Mouse (Mus musculus) stomach, embryonic 16.5 days (tissue): Measurements from ENCODE around the gene Art3. TPM values are rescaled to one million over a fixed set of nuclear protein-coding genes. Genes with fewer than 3 reads are reported as not detected.
A peak's percentile ranks its signal among the peaks of the same experiment; 100 is the strongest.

ENCODE experiments used
- ATAC-seq: fragments of 200-750 bp; cut with Nextera tagmentation; 2 replicates; pipeline ENCODE4 v1.8.0; 2017; ENCODE audit warnings: moderate number of reproducible peaks, moderate TSS enrichment; ENCODE audit not compliant: insufficient read depth, low FRiP score
- H3K27ac ChIP-seq: fragments of 300-500 bp; sonication (generic); 2 replicates; pipeline ENCODE4 v1.5.1; 2014; ENCODE audit warnings: low read length
- H3K27me3 ChIP-seq: fragments of 300-500 bp; sonication (generic); 2 replicates; pipeline ENCODE4 v1.6.1; 2014; ENCODE audit warnings: low read length, control low read depth, mixed read lengths; ENCODE audit not compliant: control insufficient read depth, insufficient read depth
- H3K36me3 ChIP-seq: fragments of 300-500 bp; sonication (generic); 2 replicates; pipeline ENCODE4 v1.6.1; 2014; ENCODE audit warnings: low read length; ENCODE audit not compliant: control insufficient read depth, insufficient read depth
- H3K4me1 ChIP-seq: fragments of 300-500 bp; sonication (generic); 2 replicates; pipeline ENCODE4 v1.6.1; 2014; ENCODE audit warnings: low read length, control low read depth, mixed read lengths; ENCODE audit not compliant: control insufficient read depth, insufficient read depth
- H3K4me2 ChIP-seq: fragments of 300-500 bp; sonication (generic); 2 replicates; pipeline ENCODE4 v1.6.1; 2014; ENCODE audit warnings: low read depth, low read length, mixed read lengths
- H3K4me3 ChIP-seq: fragments of 300-500 bp; sonication (generic); replicated peaks from 2 replicates; pipeline ENCODE4 v1.5.1; 2014; ENCODE audit warnings: mild to moderate bottlenecking, low read length
- H3K9ac ChIP-seq: fragments of 300-500 bp; sonication (generic); 2 replicates; pipeline ENCODE4 v1.6.1; 2014; ENCODE audit warnings: low read length
- H3K9me3 ChIP-seq: fragments of 300-500 bp; sonication (generic); replicated peaks from 2 replicates; pipeline ENCODE4 v1.6.1; 2016; ENCODE audit warnings: low read length, control low read depth; ENCODE audit not compliant: control insufficient read depth
- WGBS: fragments of 180-500 bp; shearing (Covaris S2); extraction: QIAGEN DNeasy Blood & Tissue Kit; methylation state at CpG from one replicate; pipeline ENCODE4 v1.1.7; 2014; 5-methylcytosine and 5-hydroxymethylcytosine counted together
- polyA plus RNA-seq: library from polyadenylated mRNA; unstranded; fragments of >200 nt; fragmentation: Nextera tagmentation; extraction: Ambion mirVana; gene quantifications from 2 replicates; pipeline ENCODE4 v1.2.1, GENCODE M21; 2015

Art3 gene
- polyA plus RNA-seq, 1 experiment from 2014 or later, result 7.3 TPM

DNA sequence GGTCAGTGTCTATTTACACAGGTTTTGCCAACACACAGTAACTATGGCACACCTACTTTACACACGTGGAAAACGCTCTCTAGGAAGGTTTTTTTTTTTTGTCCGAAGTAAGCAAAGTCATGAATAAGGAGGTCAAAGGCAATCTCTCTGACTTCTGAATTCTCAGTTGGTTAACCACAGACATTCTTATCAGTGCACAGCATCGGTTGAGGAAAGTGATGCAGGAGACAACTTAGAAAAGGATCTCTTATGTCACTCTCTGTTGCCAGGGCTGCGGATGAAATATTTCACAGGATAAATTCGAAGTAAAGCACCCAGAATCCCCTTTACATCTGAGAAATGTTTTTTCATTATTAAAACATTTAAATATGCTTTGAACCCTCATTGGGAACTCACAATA lies 4.3 kb upstream of the Art3 start:
- no peaks in the 10 kb centered on the region for H3K9me3 ChIP-seq
- WGBS, result 61% methylated on average over 6 of the region's 6 CpGs
- no peak for ATAC-seq

GRCm38 (mm10) chr5:92327929-92328328 lies 3.7 kb upstream of the Art3 start, which contains the start of gene Cxcl9:
TSS of gene Cxcl9 (minus strand) at chr5:92328079.
- no peak within 1 kb of the TSS for H3K9ac ChIP-seq
- H3K4me3 ChIP-seq, result no peak within 1 kb of the TSS
- no peaks in the 10 kb centered on the region for H3K9me3 ChIP-seq
- H3K27me3 ChIP-seq, result no peaks in the 10 kb centered on the region
- no peak for ATAC-seq
- no peaks in the 10 kb centered on the region for H3K36me3 ChIP-seq
- peaks cover 8% of the 10 kb centered on the region for H3K4me1 ChIP-seq
- WGBS, result 78% methylated on average over 7 of the region's 7 CpGs
- H3K4me2 ChIP-seq, result no peak within 1 kb of the TSS
- H3K27ac ChIP-seq, result no peak within 1 kb of the TSS

More for the DNA sequence above, 4.3 kb upstream of the Art3 start:
- Histone ChIP-seq H3K4me3 (no peak overlapping the region), H3K27ac (no peak overlapping the region), H3K9ac (no peak overlapping the region), H3K4me1 (peaks cover 8% of the 10 kb centered on the region), H3K4me2 (no peak overlapping the region), H3K27me3 (no peaks in the 10 kb centered on the region), H3K36me3 (no peaks in the 10 kb centered on the region)

DNA sequence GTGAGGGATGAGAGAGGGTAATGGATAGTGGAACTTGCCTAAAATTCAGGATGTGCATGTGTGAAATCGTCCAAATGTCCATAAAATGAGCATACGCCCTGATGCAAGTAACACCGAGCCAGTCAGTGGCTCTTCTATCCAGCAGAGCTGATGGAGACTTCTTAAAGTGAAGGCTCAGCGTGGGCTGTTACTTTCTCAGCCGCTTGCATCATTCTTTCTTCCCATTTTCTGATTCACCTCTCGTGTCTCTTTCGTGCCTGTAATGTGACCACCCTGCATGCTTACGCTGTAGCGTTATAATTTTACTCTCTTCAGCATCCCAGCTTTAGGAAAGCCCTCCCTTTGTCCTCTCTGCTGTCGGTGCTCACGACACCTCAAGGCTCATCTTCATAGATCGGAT lies 505 bp upstream of the Art3 start:
- Histone ChIP-seq H3K9ac (no peak overlapping the region), H3K4me3 (no peak overlapping the region), H3K4me1 (peaks cover 6% of the 10 kb centered on the region), H3K27ac (no peak overlapping the region), H3K9me3 (no peaks in the 10 kb centered on the region), H3K4me2 (no peak overlapping the region), H3K27me3 (no peaks in the 10 kb centered on the region), H3K36me3 (no peaks in the 10 kb centered on the region)
- 86% methylated on average over 12 of the region's 12 CpGs for WGBS
- no peak for ATAC-seq

GRCm38 (mm10) chr5:92332359-92332840 lies 773 bp downstream of the Art3 start:
- Histone ChIP-seq H3K9ac (0 out of 2 replicates have a peak overlapping the region, but pooled peaks have one; percentile 34), H3K4me1 (peaks cover 6% of the 10 kb centered on the region), H3K27me3 (no peaks in the 10 kb centered on the region), H3K4me3 (peak overlapping the region; percentile 22), H3K9me3 (no peaks in the 10 kb centered on the region), H3K4me2 (peak overlapping the region; percentile 36), H3K27ac (peak overlapping the region; percentile 82), H3K36me3 (no peaks in the 10 kb centered on the region)
- WGBS, result 37% methylated on average over 9 of the region's 9 CpGs
- peak; percentile 87 for ATAC-seq

GRCm38 (mm10) chr5:92336743-92337142 lies 5.1 kb downstream of the Art3 start:
- H3K27ac ChIP-seq, result no peak overlapping the region
- ATAC-seq, result no peak
- H3K4me1 ChIP-seq, result peaks cover 4% of the 10 kb centered on the region
- H3K36me3 ChIP-seq, result no peaks in the 10 kb centered on the region
- H3K9me3 ChIP-seq, result no peaks in the 10 kb centered on the region
- no peak overlapping the region for H3K4me3 ChIP-seq
- 71% methylated on average over 3 of the region's 3 CpGs for WGBS
- H3K27me3 ChIP-seq, result no peaks in the 10 kb centered on the region
- no peak overlapping the region for H3K9ac ChIP-seq
- H3K4me2 ChIP-seq, result no peak overlapping the region

DNA sequence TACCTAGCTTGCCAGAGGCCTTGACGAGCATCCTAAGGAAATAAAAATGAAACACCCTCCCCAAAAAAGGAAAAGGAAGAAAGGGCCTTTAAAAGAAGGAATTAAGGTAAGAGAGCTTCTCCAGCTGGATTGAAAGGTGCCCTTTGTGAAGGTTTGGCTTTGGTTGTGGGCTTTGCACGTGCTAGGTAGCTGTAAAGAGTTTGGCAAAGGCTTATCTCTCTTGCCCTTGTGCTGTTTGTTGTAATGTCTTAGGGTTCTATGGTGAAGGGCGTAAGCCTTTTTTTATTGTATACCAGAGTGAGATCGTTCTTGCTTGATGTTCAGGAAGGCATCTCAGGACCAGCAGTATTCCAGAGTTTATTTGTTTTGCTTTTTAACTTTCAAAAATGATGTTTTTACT lies 9.0 kb downstream of the Art3 start:
- ATAC-seq, result no peak
- Histone ChIP-seq H3K4me1 (no peaks in the 10 kb centered on the region), H3K27me3 (no peaks in the 10 kb centered on the region), H3K36me3 (no peaks in the 10 kb centered on the region), H3K27ac (no peak overlapping the region), H3K9me3 (no peaks in the 10 kb centered on the region), H3K4me3 (no peak overlapping the region), H3K9ac (no peak overlapping the region), H3K4me2 (no peak overlapping the region)
- 70% methylated on average over 4 of the region's 4 CpGs for WGBS

- peaks cover 7% of the 10 kb centered on the region; the same call in 1 of the 2 replicates for H3K4me1 ChIP-seq
- H3K9me3 ChIP-seq, result no peaks in the 10 kb centered on the region
- H3K4me3 ChIP-seq, result no peak overlapping the region
- WGBS, result 84% methylated on average over 8 of the region's 8 CpGs
- H3K27me3 ChIP-seq, result no peaks in the 10 kb centered on the region; the same call in 1 of the 2 replicates
- H3K9ac ChIP-seq, result no peak overlapping the region
- no peaks in the 10 kb centered on the region for H3K36me3 ChIP-seq
- no peak overlapping the region for H3K4me2 ChIP-seq
- no peak overlapping the region for H3K27ac ChIP-seq
- ATAC-seq, result no peak
Measured at GRCm38 (mm10) chr5:92345006-92345405, 13.4 kb downstream of the Art3 start.

GRCm38 (mm10) chr5:92348794-92349413 lies 17.3 kb downstream of the Art3 start, which contains the start of gene Cxcl10:
TSS of gene Cxcl10 (minus strand) at chr5:92348889.
- 14% methylated on average over 14 of the region's 14 CpGs for WGBS
- H3K36me3 ChIP-seq, result no peaks in the 10 kb centered on the region
- ATAC-seq, result peak; percentile 44; the same call in 1 of the 2 replicates
- H3K27ac ChIP-seq, result no peak within 1 kb of the TSS
- peaks cover 7% of the 10 kb centered on the region; the same call in 1 of the 2 replicates for H3K4me1 ChIP-seq
- H3K27me3 ChIP-seq, result no peaks in the 10 kb centered on the region; the same call in 1 of the 2 replicates
- no peaks in the 10 kb centered on the region for H3K9me3 ChIP-seq
- H3K4me3 ChIP-seq, result peak within 1 kb of the TSS; percentile 34
- H3K9ac ChIP-seq, result no peak within 1 kb of the TSS
- peak within 1 kb of the TSS; percentile 55 for H3K4me2 ChIP-seq

DNA sequence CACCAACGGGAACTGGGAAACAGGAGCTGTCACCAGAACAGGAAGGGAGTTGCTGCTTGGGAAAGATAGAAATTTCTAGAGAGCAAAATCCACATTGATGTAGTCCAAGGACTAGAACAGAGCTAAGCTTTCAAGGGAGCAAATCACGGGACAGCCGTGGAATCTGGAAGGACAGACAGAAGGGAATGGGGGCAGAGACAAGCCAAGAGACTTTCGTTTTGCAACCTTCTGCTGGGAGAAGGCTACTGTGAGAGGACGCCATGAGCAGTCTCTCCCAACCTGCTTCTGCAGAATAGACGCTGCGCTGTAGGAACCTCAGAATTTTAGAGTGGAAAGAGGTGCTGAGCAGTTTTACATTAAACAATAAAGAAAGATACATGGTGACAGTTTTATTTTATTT lies 18.1 kb downstream of the Art3 start:
- H3K4me1 ChIP-seq, result peaks cover 7% of the 10 kb centered on the region; the same call in 1 of the 2 replicates

More for the DNA sequence above, 18.1 kb downstream of the Art3 start:
- H3K27me3 ChIP-seq, result no peaks in the 10 kb centered on the region; the same call in 1 of the 2 replicates
- ATAC-seq, result no peak
- H3K9me3 ChIP-seq, result no peaks in the 10 kb centered on the region
- H3K4me3 ChIP-seq, result no peak overlapping the region
- H3K27ac ChIP-seq, result no peak overlapping the region
- no peak overlapping the region for H3K4me2 ChIP-seq
- H3K36me3 ChIP-seq, result no peaks in the 10 kb centered on the region
- no peak overlapping the region for H3K9ac ChIP-seq
- 78% methylated on average over 7 of the region's 7 CpGs for WGBS
